Mouse (Mus musculus) intestine, postnatal 0 days (tissue): Measurements from ENCODE around the gene Baz1a. TPM values are rescaled to one million over a fixed set of nuclear protein-coding genes. Genes with fewer than 3 reads are reported as not detected.
A peak's percentile ranks its signal among the peaks of the same experiment; 100 is the strongest.

Experiments
- ATAC-seq: fragments of 200-750 bp; cut with Nextera tagmentation; 2 replicates; pipeline ENCODE4 v1.8.0; 2017; ENCODE audit warnings: mild to moderate bottlenecking, moderate TSS enrichment, moderate library complexity
- H3K27ac ChIP-seq: fragments of 300-500 bp; sonication (generic); 2 replicates; pipeline ENCODE4 v1.5.1; 2014; ENCODE audit warnings: mild to moderate bottlenecking, low read depth, low read length, moderate library complexity
- H3K27me3 ChIP-seq: fragments of 300-500 bp; sonication (generic); replicated peaks from 2 replicates; pipeline ENCODE4 v1.6.1; 2014; ENCODE audit warnings: low read length, mixed read lengths; ENCODE audit not compliant: control insufficient read depth, insufficient read depth
- H3K36me3 ChIP-seq: fragments of 300-500 bp; sonication (generic); 2 replicates; pipeline ENCODE4 v1.6.1; 2014; ENCODE audit warnings: mild to moderate bottlenecking, moderate library complexity; ENCODE audit not compliant: control insufficient read depth, insufficient read depth
- H3K4me1 ChIP-seq: fragments of 300-500 bp; sonication (generic); replicated peaks from 2 replicates; pipeline ENCODE4 v1.6.1; 2014; ENCODE audit warnings: antibody characterized with exemption, low read length, mixed read lengths; ENCODE audit not compliant: control insufficient read depth, insufficient read depth
- H3K4me2 ChIP-seq: fragments of 300-500 bp; sonication (generic); replicated peaks from 2 replicates; pipeline ENCODE4 v1.6.1; 2014; ENCODE audit warnings: low read depth, mild to moderate bottlenecking, moderate library complexity
- H3K4me3 ChIP-seq: fragments of 300-500 bp; sonication (generic); 2 replicates; pipeline ENCODE4 v1.5.1; 2014; ENCODE audit warnings: low read depth, low read length
- H3K9ac ChIP-seq: fragments of 300-500 bp; sonication (generic); 2 replicates; pipeline ENCODE4 v1.6.1; 2014; ENCODE audit warnings: mild to moderate bottlenecking, low read depth, low read length
- H3K9me3 ChIP-seq: fragments of 300-500 bp; sonication (generic); 2 replicates; pipeline ENCODE4 v1.6.1; 2016; ENCODE audit warnings: mixed run types; ENCODE audit not compliant: control insufficient read depth
- CTCF ChIP-seq: sonication (generic); IDR thresholded peaks from 2 replicates; pipeline ENCODE4 v1.5.1; 2016; ENCODE audit warnings: low read depth, mild to moderate bottlenecking, control low read depth, antibody characterized with exemption, moderate library complexity
- WGBS: fragments of 180-500 bp; shearing (Covaris S2); extraction: QIAGEN DNeasy Blood & Tissue Kit; methylation state at CpG from one replicate; pipeline ENCODE4 v1.1.7; 2014; 5-methylcytosine and 5-hydroxymethylcytosine counted together
- polyA plus RNA-seq: library from polyadenylated mRNA; unstranded; fragments of >200 nt; fragmentation: Nextera tagmentation; extraction: Ambion mirVana; gene quantifications from 2 replicates; pipeline ENCODE4 v1.2.1, GENCODE M21; 2015

Baz1a gene
- polyA plus RNA-seq, 1 experiment from 2014 or later, result 15.3 TPM

- no peak overlapping the region for H3K4me3 ChIP-seq
- no peak overlapping the region for H3K9ac ChIP-seq
- no peak overlapping the region for H3K27ac ChIP-seq
- no peaks in the 10 kb centered on the region for H3K36me3 ChIP-seq
- H3K27me3 ChIP-seq, result no peaks in the 10 kb centered on the region
- TF ChIP-seq CTCF, result no peak
- H3K4me2 ChIP-seq, result no peak overlapping the region
- ATAC-seq, result no peak
- no peaks in the 10 kb centered on the region for H3K9me3 ChIP-seq
- WGBS, result 36% methylated on average over 5 of the region's 5 CpGs
- H3K4me1 ChIP-seq, result no peaks in the 10 kb centered on the region
These were observed 137.3 kb downstream of the Baz1a start for GRCm38 (mm10) chr12:54876879-54877278.

- peak; percentile 78 for ATAC-seq
- H3K27me3 ChIP-seq, result no peaks in the 10 kb centered on the region
- TF ChIP-seq CTCF, result no peak
- H3K4me1 ChIP-seq, result no peaks in the 10 kb centered on the region
- no peaks in the 10 kb centered on the region for H3K9me3 ChIP-seq
- no peaks in the 10 kb centered on the region for H3K36me3 ChIP-seq
- WGBS, result 52% methylated on average over 6 of the region's 6 CpGs
- H3K4me2 ChIP-seq, result no peak overlapping the region
- H3K27ac ChIP-seq, result no peak overlapping the region
- H3K4me3 ChIP-seq, result no peak overlapping the region
- no peak overlapping the region for H3K9ac ChIP-seq
These were observed 139.4 kb downstream of the Baz1a start for GRCm38 (mm10) chr12:54874711-54875110.

GRCm38 (mm10) chr12:54862606-54863535, 151.3 kb downstream of the Baz1a start, which contains the start of gene Cfl2:
TSS of gene Cfl2 (minus strand) at chr12:54862877.
- H3K27me3 ChIP-seq, result no peaks in the 10 kb centered on the region
- peak within 1 kb of the TSS; percentile 95 for H3K9ac ChIP-seq
- peaks cover 6% of the 10 kb centered on the region; the same call in 1 of the 2 replicates for H3K36me3 ChIP-seq
- no peaks in the 10 kb centered on the region for H3K9me3 ChIP-seq
- no peaks in the 10 kb centered on the region; the same call in none of the 2 replicates for H3K4me1 ChIP-seq
- WGBS, result under 1% methylated on average over 78 of the region's 82 CpGs
- H3K4me3 ChIP-seq, result peak within 1 kb of the TSS; percentile 78
- peak; percentile 91 for ATAC-seq
- TF ChIP-seq CTCF, result peak; percentile 35
- peak within 1 kb of the TSS; percentile 98 for H3K27ac ChIP-seq
- H3K4me2 ChIP-seq, result peak within 1 kb of the TSS; percentile 79

- Histone ChIP-seq H3K4me1 (peaks cover 4% of the 10 kb centered on the region), H3K27ac (peak overlapping the region; percentile 98), H3K9ac (peak overlapping the region; percentile 95), H3K4me2 (peak overlapping the region; percentile 79), H3K27me3 (no peaks in the 10 kb centered on the region), H3K4me3 (peak overlapping the region; percentile 78), H3K9me3 (no peaks in the 10 kb centered on the region), H3K36me3 (peaks cover 8% of the 10 kb centered on the region; the same call in 1 of the 2 replicates)
- no peak; the same call in 1 of the 2 replicates for ATAC-seq
- WGBS, result under 1% methylated on average over 36 of the region's 36 CpGs
- no peak for TF ChIP-seq CTCF
These were observed 152.1 kb downstream of the Baz1a start for GRCm38 (mm10) chr12:54861991-54862605.

GRCm38 (mm10) chr12:54859531-54859930, 154.6 kb downstream of the Baz1a start:
- 18% methylated on average over 6 of the region's 6 CpGs for WGBS

GRCm38 (mm10) chr12:54850551-54850950, 163.6 kb downstream of the Baz1a start:
- Histone ChIP-seq H3K27ac (no peak overlapping the region), H3K9me3 (no peaks in the 10 kb centered on the region), H3K9ac (no peak overlapping the region), H3K27me3 (no peaks in the 10 kb centered on the region), H3K4me3 (no peak overlapping the region), H3K4me1 (no peaks in the 10 kb centered on the region), H3K36me3 (no peaks in the 10 kb centered on the region), H3K4me2 (no peak overlapping the region)
- no peak for ATAC-seq
- 82% methylated on average over 2 of the region's 2 CpGs for WGBS
- no peak for TF ChIP-seq CTCF

More at GRCm38 (mm10) chr12:54859531-54859930, 154.6 kb downstream of the Baz1a start:
- Histone ChIP-seq H3K27me3 (no peaks in the 10 kb centered on the region), H3K4me2 (peak overlapping the region; percentile 33), H3K9me3 (no peaks in the 10 kb centered on the region), H3K4me1 (peaks cover 4% of the 10 kb centered on the region), H3K9ac (no peak overlapping the region), H3K27ac (no peak overlapping the region), H3K4me3 (no peak overlapping the region), H3K36me3 (peaks cover 8% of the 10 kb centered on the region; the same call in 1 of the 2 replicates)
- ATAC-seq, result no peak
- TF ChIP-seq CTCF, result 0 out of 2 replicates have a peak, but pooled peaks have one; percentile 14
